Mouse (Mus musculus): ENCODE measurements around the gene Gm13697. TPM values are rescaled to one million over a fixed set of nuclear protein-coding genes. Genes with fewer than 3 reads are reported as not detected.

Gene Gm13697
- polyA plus RNA-seq, 1 experiment from 2014 or later: not detected

Other genes with a start within 250 kb of the Gm13697 start
- 18.1 and 18.6 TPM in 2 replicates for gene Fam171b, start 172.1 kb upstream of the Gm13697 start, polyA plus RNA-seq (2015; fragmentation: Nextera tagmentation; extraction: Ambion mirVana)
- gene Zswim2, start 43.5 kb upstream of the Gm13697 start, polyA plus RNA-seq (2015; fragmentation: Nextera tagmentation; extraction: Ambion mirVana): not detected in 2 replicates
- gene Gm13698, start 29.1 kb upstream of the Gm13697 start, polyA plus RNA-seq (2015; fragmentation: Nextera tagmentation; extraction: Ambion mirVana): not detected in 2 replicates
- gene Gm13693, start 23.2 kb upstream of the Gm13697 start, polyA plus RNA-seq (2015; fragmentation: Nextera tagmentation; extraction: Ambion mirVana): not detected in 2 replicates
- not detected in 2 replicates for gene Gm13695, start 17.4 kb upstream of the Gm13697 start, polyA plus RNA-seq (2015; fragmentation: Nextera tagmentation; extraction: Ambion mirVana)
- gene Gm13696, start 11.6 kb upstream of the Gm13697 start, polyA plus RNA-seq (2015; fragmentation: Nextera tagmentation; extraction: Ambion mirVana): not detected in 2 replicates
- gene Gm13694, start 5.8 kb upstream of the Gm13697 start, polyA plus RNA-seq (2015; fragmentation: Nextera tagmentation; extraction: Ambion mirVana): not detected in 2 replicates
- gene Gm13691, start 5.8 kb downstream of the Gm13697 start, polyA plus RNA-seq (2015; fragmentation: Nextera tagmentation; extraction: Ambion mirVana): not detected in 2 replicates